In the genomic region with DNA sequence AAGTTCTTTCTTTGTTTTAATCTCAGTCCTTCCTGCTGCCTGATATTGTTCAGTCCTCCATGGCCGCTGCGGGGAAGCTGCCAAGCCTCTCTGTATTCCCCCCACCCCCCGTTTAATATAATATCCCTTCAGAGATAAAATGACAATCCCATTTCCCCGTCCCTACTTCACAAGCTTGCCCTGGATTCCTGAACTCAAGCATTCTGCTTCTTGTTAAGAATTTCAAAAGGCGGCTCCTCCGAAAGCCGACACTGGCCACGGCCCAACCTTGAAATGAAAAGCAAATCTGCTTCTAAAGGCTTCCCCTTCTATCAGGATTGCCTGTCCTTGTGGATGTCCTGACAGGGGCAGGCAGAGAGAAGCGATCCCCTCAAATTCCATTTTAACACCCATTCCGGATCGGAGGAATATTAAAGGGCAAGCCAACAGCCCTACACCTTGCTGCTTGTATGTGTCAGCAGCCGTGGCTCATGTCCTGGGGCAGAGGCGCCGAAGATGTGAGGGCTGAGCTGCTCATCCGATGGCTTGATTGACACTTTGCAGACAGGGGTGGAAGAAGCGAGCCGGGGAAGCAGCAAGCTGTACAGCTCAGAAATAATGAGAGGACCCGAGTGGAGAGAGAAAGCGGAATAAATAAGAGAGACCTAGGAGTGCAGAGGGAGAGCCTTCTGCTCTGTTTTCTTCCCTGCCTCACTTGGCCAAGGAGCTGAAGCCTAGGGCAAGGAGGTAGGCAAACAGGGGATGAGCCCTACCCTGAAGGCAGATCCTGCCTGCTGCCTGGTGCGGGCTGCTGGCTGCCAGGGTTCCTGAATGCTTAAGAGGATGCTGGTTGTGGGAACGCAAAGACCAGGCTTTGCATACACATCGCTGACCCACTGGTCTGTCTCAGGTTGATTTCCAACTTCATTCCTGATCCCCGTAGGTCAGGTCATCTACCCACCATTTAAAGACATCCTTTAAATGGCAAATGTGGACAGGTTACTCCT, we compare ENCODE assay signal across 9 mouse cellular contexts. TPM values are rescaled to one million over a fixed set of nuclear protein-coding genes. Genes with fewer than 3 reads are reported as not detected.
A peak's percentile ranks its signal among the peaks of the same experiment; 100 is the strongest.
DNase-seq lines count a peak whose midpoint lies in the region; ATAC-seq and TF ChIP-seq lines count a peak whose summit lies in the region.
"Had no signal": no experiment of that assay in that cellular context is flagged by ENCODE, and none has a peak within 500 bp of the region (broad histone marks: within the 10 kb centered on the region; RNA-seq: fewer than 3 reads in every experiment).

No protein-coding gene starts in this region.

- no peaks in the 10 kb centered on the region for H3K27me3 ChIP-seq in testis, adult 2 months (ENCODE audit: control insufficient read depth, insufficient read depth, low read length)
- H3K27me3 ChIP-seq in intestine, postnatal 0 days (replicated peaks; ENCODE audit: control insufficient read depth, insufficient read depth, low read length): no peaks in the 10 kb centered on the region

- no peak overlapping the region for H3K4me3 ChIP-seq in testis, adult 2 months (ENCODE audit: control insufficient read depth, low read depth, low read length)
- H3K4me3 ChIP-seq in intestine, postnatal 0 days (ENCODE audit: low read depth, low read length): no peak overlapping the region

- peak; percentile 48 for DNase-seq in cerebellum, adult 11-12 months
- DNase-seq in cerebellum, adult 9-10 months: no peak
- DNase-seq in testis, postnatal 14 days (ENCODE audit: low spot score): no peak
- no peak for DNase-seq in spleen, postnatal 14 days (ENCODE audit: low spot score in 2 of 2)
- DNase-seq in spleen, postnatal 36 days (ENCODE audit: low spot score in 2 of 2): no peak

- H3K9me3 ChIP-seq in intestine, postnatal 0 days (ENCODE audit: control insufficient read depth): no peaks in the 10 kb centered on the region

- H3K4me2 ChIP-seq in intestine, postnatal 0 days (replicated peaks; ENCODE audit: low read depth): peak overlapping the region; percentile 38; the same call in 1 of the 2 replicates

- no peak for ATAC-seq in intestine, postnatal 0 days
- ATAC-seq in erythroid progenitor cell, adult 5-6 weeks (replicated peaks; ENCODE audit: low FRiP score, poor library complexity, severe bottlenecking): no peak

- no peak overlapping the region for H3K9ac ChIP-seq in intestine, postnatal 0 days (ENCODE audit: low read depth, low read length)

- no peaks in the 10 kb centered on the region for H3K36me3 ChIP-seq in testis, adult 2 months (ENCODE audit: control insufficient read depth, insufficient read depth, low read length)
- no peaks in the 10 kb centered on the region for H3K36me3 ChIP-seq in intestine, postnatal 0 days (ENCODE audit: control insufficient read depth, insufficient read depth)

- 43% methylated on average over 23 of the region's 23 CpGs for WGBS in intestine, postnatal 0 days

- TF ChIP-seq CTCF in testis, adult 2 months (IDR thresholded peaks at IDR 0.05; ENCODE audit: control insufficient read depth, insufficient read depth, insufficient replicate concordance, low read depth, low read length): 0 out of 2 replicates have a peak, but pooled peaks have one; percentile 4
- TF ChIP-seq CTCF in intestine, postnatal 0 days (IDR thresholded peaks at IDR 0.05; ENCODE audit: low read depth): no peak

- no peak for TF ChIP-seq POLR2A in testis, adult 2 months (IDR thresholded peaks at IDR 0.05; ENCODE audit: control insufficient read depth, low read depth, low read length)

- no peaks in the 10 kb centered on the region for H3K4me1 ChIP-seq in testis, adult 2 months (ENCODE audit: control insufficient read depth, insufficient read depth, low read length)
- peaks cover 4% of the 10 kb centered on the region for H3K4me1 ChIP-seq in intestine, postnatal 0 days (replicated peaks; ENCODE audit: control insufficient read depth, insufficient read depth, low read length)

- no peak overlapping the region for H3K27ac ChIP-seq in testis, adult 2 months (ENCODE audit: control insufficient read depth, insufficient read depth, low read depth, low read length)
- no peak overlapping the region for H3K27ac ChIP-seq in intestine, postnatal 0 days (ENCODE audit: low read depth, low read length)

RNA-seq across cellular contexts. Expression of gene Pipox, which starts 3.2 kb away (rescaled TPM):
- polyA plus RNA-seq in testis, adult 2 months (2012; rRNA removed): 0.94 and 1.4 TPM in 2 replicates
- 45.7 and 57.1 TPM in 2 replicates for polyA plus RNA-seq in intestine, postnatal 0 days (2015; fragmentation: Nextera tagmentation; extraction: Ambion mirVana)
- total RNA-seq in erythroid progenitor cell, adult 5-6 weeks (2015; ENCODE audit: low replicate concordance): not detected in 2 replicates
- total RNA-seq in erythroid progenitor cell, adult 5-6 weeks (2017; ENCODE audit: low replicate concordance): not detected in 2 replicates
- polyA plus RNA-seq: C2C12 had no signal

RNA-seq across cellular contexts. Expression of gene Sez6, which starts 33.5 kb away (rescaled TPM):
- polyA plus RNA-seq in testis, adult 2 months (2012; rRNA removed): 7.0 and 8.3 TPM in 2 replicates
- 0.77 and 0.80 TPM in 2 replicates for polyA plus RNA-seq in intestine, postnatal 0 days (2015; fragmentation: Nextera tagmentation; extraction: Ambion mirVana)
- not detected in 2 replicates for total RNA-seq in erythroid progenitor cell, adult 5-6 weeks (2015; ENCODE audit: low replicate concordance)
- total RNA-seq in erythroid progenitor cell, adult 5-6 weeks (2017; ENCODE audit: low replicate concordance): not detected in 2 replicates
- polyA plus RNA-seq: C2C12 had no signal

Comparison
In these comparisons a context has a peak if more than half of its experiments do, and no peak if none do; other contexts are left out.
1. RNA of gene Pipox, which starts 3.2 kb away (polyA plus RNA-seq): 45.7 to 57.1 TPM in intestine, postnatal 0 days; 0.94 to 1.4 TPM in testis, adult 2 months; every median in the first group is over 10 times any median in the second.